Mouse (Mus musculus) right cerebral cortex, postnatal 10 days (tissue): Measurements from ENCODE around the gene Prcc.
"Not testable (repeated sequence)": the region's sequence is repeated elsewhere in the genome, so short reads cannot be mapped to it uniquely, and the experiment has no call there.

Experiments used
- DNase-seq, 2 experiments: peaks; one replicate each; pipeline ENCODE4 v3.0.0; 2021; ENCODE audit warnings: low spot score in 2 of 2

Prcc gene

GRCm38 (mm10) chr3:87905880-87906485 lies 20.6 kb upstream of the Prcc start, which contains the start of gene Hdgf:
Gene Hdgf (plus strand): TSS chr3:87906321.
- peak; percentile 97 for DNase-seq

GRCm38 (mm10) chr3:87903821-87904220 lies 18.4 kb upstream of the Prcc start:
- DNase-seq, result no peak

GRCm38 (mm10) chr3:87901959-87902358 lies 16.6 kb upstream of the Prcc start:
- DNase-seq, result not testable (repeated sequence)

GRCm38 (mm10) chr3:87901036-87901624 lies 15.7 kb upstream of the Prcc start:
- DNase-seq, result no peak

- no peak for DNase-seq
Observed at GRCm38 (mm10) chr3:87899776-87900175, 14.4 kb upstream of the Prcc start.

- no peak for DNase-seq
Observed at GRCm38 (mm10) chr3:87899266-87899665, 13.9 kb upstream of the Prcc start.

- no peak for DNase-seq
Observed at GRCm38 (mm10) chr3:87893367-87893905, 8.0 kb upstream of the Prcc start.

- no peak for DNase-seq
Observed at GRCm38 (mm10) chr3:87891481-87891880, 6.1 kb upstream of the Prcc start.

- not testable (repeated sequence) for DNase-seq
Observed at GRCm38 (mm10) chr3:87887400-87887799, 2.0 kb upstream of the Prcc start.

- DNase-seq, result no peak
Observed at GRCm38 (mm10) chr3:87886416-87886815, 1.0 kb upstream of the Prcc start.

- peak in 1 of 2 experiments; percentile 65 for DNase-seq
Observed at GRCm38 (mm10) chr3:87886004-87886365, 577 bp upstream of the Prcc start.

- peak; percentile 58 to 62 for DNase-seq
Observed at GRCm38 (mm10) chr3:87884708-87885251, 628 bp downstream of the Prcc start.

GRCm38 (mm10) chr3:87884291-87884690 lies 1.1 kb downstream of the Prcc start:
- no peak for DNase-seq

GRCm38 (mm10) chr3:87877730-87878129 lies 7.7 kb downstream of the Prcc start:
- DNase-seq, result no peak

- not testable (repeated sequence) for DNase-seq
Observed at GRCm38 (mm10) chr3:87864111-87864510, 21.3 kb downstream of the Prcc start.

- DNase-seq, result peak; percentile 73 to 80
Observed at GRCm38 (mm10) chr3:87859813-87860212, 25.6 kb downstream of the Prcc start.

- DNase-seq, result no peak
Observed at GRCm38 (mm10) chr3:87857666-87858065, 27.7 kb downstream of the Prcc start.

GRCm38 (mm10) chr3:87855936-87856335 lies 29.5 kb downstream of the Prcc start:
- no peak for DNase-seq

GRCm38 (mm10) chr3:87854795-87855568 lies 30.4 kb downstream of the Prcc start:
- DNase-seq, result peak; percentile 40 to 46

GRCm38 (mm10) chr3:87849117-87849516 lies 36.3 kb downstream of the Prcc start:
- DNase-seq, result no peak

- DNase-seq, result no peak
Observed at GRCm38 (mm10) chr3:87847680-87848079, 37.7 kb downstream of the Prcc start.

- DNase-seq, result no peak
Observed at GRCm38 (mm10) chr3:87846650-87847110, 38.7 kb downstream of the Prcc start, which contains the start of gene Sh2d2a. Gene Sh2d2a (plus strand): TSS chr3:87846755.
